22 mouse cellular contexts compared by ENCODE assay signal in the genomic region with DNA sequence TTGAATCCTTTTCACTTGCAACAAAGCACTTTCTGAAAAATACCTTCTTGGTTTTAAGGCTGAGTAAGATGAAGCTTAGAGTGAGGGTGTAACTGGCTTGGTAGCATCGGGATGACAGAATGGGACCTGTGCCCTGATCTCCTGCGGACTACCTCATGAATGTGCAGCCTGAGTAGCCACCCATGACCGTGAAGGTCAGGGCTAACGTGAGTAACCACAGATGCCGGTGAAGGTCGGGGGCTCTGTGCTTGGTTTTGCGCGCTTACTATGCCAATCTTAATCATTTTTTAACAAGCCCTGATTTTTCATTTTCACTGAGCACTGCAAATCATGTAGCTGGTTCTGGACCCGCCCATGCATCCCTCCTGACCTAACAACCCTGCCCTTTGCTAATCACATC. TPM values are rescaled to one million over a fixed set of nuclear protein-coding genes. Genes with fewer than 3 reads are reported as not detected.
DNase-seq lines count a peak whose midpoint lies in the region; ATAC-seq and TF ChIP-seq lines count a peak whose summit lies in the region.
"Had no signal": no experiment of that assay in that cellular context is flagged by ENCODE, and none has a peak within 500 bp of the region (broad histone marks: within the 10 kb centered on the region; RNA-seq: fewer than 3 reads in every experiment).

No protein-coding gene starts in this region.

- no peak overlapping the region for H3K9ac ChIP-seq in kidney, embryonic 14.5 days (ENCODE audit: low read depth, low read length)
- H3K9ac ChIP-seq: embryonic facial prominence, embryonic 15.5 days; forebrain, embryonic 15.5 days; hindbrain, embryonic 12.5 days had no signal

- no peak overlapping the region for H3K27ac ChIP-seq in kidney, embryonic 14.5 days (ENCODE audit: low read depth, low read length)
- no peak overlapping the region for H3K27ac ChIP-seq in thymus, adult 2 months (ENCODE audit: control insufficient read depth, insufficient read depth, low read length)
- H3K27ac ChIP-seq: embryonic facial prominence, embryonic 15.5 days; forebrain, embryonic 15.5 days; heart, embryonic 10.5 days; hindbrain, embryonic 12.5 days; hindbrain, postnatal 0 days had no signal

- no peak overlapping the region for H3K4me3 ChIP-seq in kidney, embryonic 14.5 days (ENCODE audit: low read length)
- H3K4me3 ChIP-seq in thymus, adult 2 months (ENCODE audit: control insufficient read depth, insufficient read depth, low read length): no peak overlapping the region
- H3K4me3 ChIP-seq: embryonic facial prominence, embryonic 15.5 days; erythroblast, embryonic 14.5 days; forebrain, embryonic 15.5 days; heart, embryonic 10.5 days; hindbrain, embryonic 12.5 days had no signal

- no peak for TF ChIP-seq POLR2A in thymus, adult 2 months (IDR thresholded peaks at IDR 0.05; ENCODE audit: control insufficient read depth, extremely low read depth, insufficient read depth, low read length, poor library complexity)

- ATAC-seq in kidney, embryonic 14.5 days (ENCODE audit: low FRiP score, low TSS enrichment): no peak
- ATAC-seq: CD4-positive, CD25-positive, alpha-beta regulatory T cell, adult 4 months; forebrain, embryonic 15.5 days; hindbrain, postnatal 0 days had no signal

- DNase-seq in adrenal gland, adult (ENCODE audit: inconsistent age in 2 of 2, low spot score in 1 of 2): peak; percentile 31 to 72
- no peak for DNase-seq in adrenal gland, postnatal 4 days (ENCODE audit: low spot score in 2 of 2)
- peak; percentile 8 for DNase-seq in kidney, postnatal 10 days
- peak; percentile 1 for DNase-seq in kidney, postnatal 14 days
- no peak for DNase-seq in thymus, adult 2 months
- no peak for DNase-seq in gastrocnemius, postnatal 25 days
- DNase-seq: B cell, adult 2 months; cerebellum, adult 8-10 months; cerebellum, postnatal 14 days; embryo, embryonic 11 days; heart, adult 18-20 months; heart, postnatal 10 days; heart, postnatal 4 days had no signal

- H3K4me1 ChIP-seq in kidney, embryonic 14.5 days (ENCODE audit: control insufficient read depth, insufficient read depth, low read length): no peaks in the 10 kb centered on the region
- H3K4me1 ChIP-seq in thymus, adult 2 months (replicated peaks; ENCODE audit: control insufficient read depth, insufficient read depth, low read length): no peaks in the 10 kb centered on the region
- H3K4me1 ChIP-seq: embryonic facial prominence, embryonic 15.5 days; forebrain, embryonic 15.5 days; heart, embryonic 10.5 days; hindbrain, embryonic 12.5 days had no signal

- H3K9me3 ChIP-seq in kidney, embryonic 14.5 days (ENCODE audit: control insufficient read depth, low read length): no peaks in the 10 kb centered on the region
- H3K9me3 ChIP-seq: embryonic facial prominence, embryonic 15.5 days; forebrain, embryonic 15.5 days; heart, embryonic 10.5 days; hindbrain, embryonic 12.5 days had no signal

- no peak for TF ChIP-seq CTCF in thymus, adult 2 months (IDR thresholded peaks at IDR 0.05; ENCODE audit: borderline replicate concordance, control insufficient read depth, extremely low read depth, insufficient read depth, low read length, poor library complexity)

- no peaks in the 10 kb centered on the region for H3K36me3 ChIP-seq in kidney, embryonic 14.5 days (ENCODE audit: control insufficient read depth, insufficient read depth, low read length)
- no peaks in the 10 kb centered on the region for H3K36me3 ChIP-seq in thymus, adult 2 months (ENCODE audit: control insufficient read depth, insufficient read depth, low read length)
- H3K36me3 ChIP-seq: embryonic facial prominence, embryonic 15.5 days; forebrain, embryonic 15.5 days; G1E; heart, embryonic 10.5 days; hindbrain, embryonic 12.5 days had no signal

- no peaks in the 10 kb centered on the region for H3K27me3 ChIP-seq in kidney, embryonic 14.5 days (ENCODE audit: control insufficient read depth, insufficient read depth, low read length)
- no peaks in the 10 kb centered on the region for H3K27me3 ChIP-seq in thymus, adult 2 months (ENCODE audit: control insufficient read depth, insufficient read depth, low read length)
- H3K27me3 ChIP-seq: embryonic facial prominence, embryonic 15.5 days; forebrain, embryonic 15.5 days; hindbrain, embryonic 12.5 days had no signal

- WGBS in kidney, embryonic 14.5 days: 48% methylated on average over 9 of the region's 9 CpGs
- 89% methylated on average over 9 of the region's 9 CpGs for WGBS in thymus, adult 2 months

- H3K4me2 ChIP-seq in kidney, embryonic 14.5 days (replicated peaks; ENCODE audit: low read depth, low read length): no peak overlapping the region
- H3K4me2 ChIP-seq: embryonic facial prominence, embryonic 15.5 days; forebrain, embryonic 15.5 days; hindbrain, embryonic 12.5 days had no signal

RNA-seq across cellular contexts. Expression of gene Gm3839, which starts 49.1 kb away (rescaled TPM):
- total RNA-seq in adrenal gland, postnatal 4 days (2021): under 1 TPM; 0.31 to 0.42 TPM
- 1.8 and 2.3 TPM in 2 replicates for polyA plus RNA-seq in kidney, embryonic 14.5 days (2014; fragmentation: Nextera tagmentation; extraction: Ambion mirVana)
- 0.42 and 0.47 TPM in 2 replicates for polyA plus RNA-seq in thymus, adult 2 months (2012; rRNA removed)
- 1 to 10 TPM; 3.1 to 3.5 TPM for total RNA-seq in gastrocnemius, postnatal 25 days (2021)

Comparison
In these comparisons a context has a peak if more than half of its experiments do, and no peak if none do; other contexts are left out.
1. DNase-seq: peak in adrenal gland, adult (2 of 2), kidney, postnatal 10 days (single experiment) and kidney, postnatal 14 days (single experiment); none in adrenal gland, postnatal 4 days (0 of 2), thymus, adult 2 months (single experiment) and gastrocnemius, postnatal 25 days (single experiment).